Mouse (Mus musculus) erythroblast, embryonic 14.5 days (primary cell): ENCODE data around the gene Anks1. TPM values are rescaled to one million over a fixed set of nuclear protein-coding genes. Genes with fewer than 3 reads are reported as not detected.
"Not testable (repeated sequence)": the region's sequence is repeated elsewhere in the genome, so short reads cannot be mapped to it uniquely, and the experiment has no call there.

ENCODE experiments used
- H3K27me3 ChIP-seq: 2 replicates; pipeline ENCODE4 v1.6.1; 2012; ENCODE audit warnings: inconsistent platforms; ENCODE audit not compliant: control insufficient read depth
- H3K36me3 ChIP-seq: 2 replicates; pipeline ENCODE4 v1.6.1; 2012; ENCODE audit warnings: mild to moderate bottlenecking, inconsistent platforms; ENCODE audit not compliant: control insufficient read depth
- H3K4me1 ChIP-seq: 2 replicates; pipeline ENCODE4 v1.6.1; 2012; ENCODE audit warnings: inconsistent platforms; ENCODE audit not compliant: control insufficient read depth
- H3K4me3 ChIP-seq: replicated peaks from 2 replicates; pipeline ENCODE3; 2012; ENCODE audit warnings: moderate library complexity, mild to moderate bottlenecking, inconsistent platforms
- H3K9me3 ChIP-seq: 2 replicates; pipeline ENCODE4 v1.6.1; 2012; ENCODE audit warnings: low read length, inconsistent platforms, mixed read lengths; ENCODE audit not compliant: control insufficient read depth
- GATA1 ChIP-seq: IDR thresholded peaks from 2 replicates; pipeline ENCODE4 v1.6.1; 2012; ENCODE audit warnings: low read length, inconsistent platforms, mixed read lengths
- TAL1 ChIP-seq: IDR thresholded peaks from 3 replicates; pipeline ENCODE4 v1.6.1; 2012; ENCODE audit warnings: low read length, inconsistent platforms, mixed read lengths
- polyA plus RNA-seq: library from polyadenylated mRNA; stranded (reverse); fragments of >175 nt; gene quantifications from 2 replicates; pipeline ENCODE4 v1.2.3, GENCODE M21; 2012

The Anks1 gene
- polyA plus RNA-seq, 1 experiment, result 0.39 TPM

GRCm38 (mm10) chr17:27954629-27955402 lies 45.7 kb downstream of the Anks1 start:
- Histone ChIP-seq H3K27me3 (no peaks in the 10 kb centered on the region), H3K36me3 (peaks cover 3% of the 10 kb centered on the region), H3K4me1 (no peaks in the 10 kb centered on the region), H3K9me3 (no peaks in the 10 kb centered on the region), H3K4me3 (no peak overlapping the region)
- TF ChIP-seq TAL1, result no peak

GRCm38 (mm10) chr17:27957649-27958048 lies 48.5 kb downstream of the Anks1 start:
- no peaks in the 10 kb centered on the region for H3K9me3 ChIP-seq

GRCm38 (mm10) chr17:27960128-27961111 lies 51.3 kb downstream of the Anks1 start:
- no peaks in the 10 kb centered on the region for H3K27me3 ChIP-seq
- H3K9me3 ChIP-seq, result no peaks in the 10 kb centered on the region
- H3K36me3 ChIP-seq, result no peaks in the 10 kb centered on the region
- peaks cover 2% of the 10 kb centered on the region; the same call in 1 of the 2 replicates for H3K4me1 ChIP-seq
- no peak for TF ChIP-seq GATA1
- TF ChIP-seq TAL1, result no peak
- no peak overlapping the region for H3K4me3 ChIP-seq

More at GRCm38 (mm10) chr17:27957649-27958048, 48.5 kb downstream of the Anks1 start:
- no peaks in the 10 kb centered on the region for H3K36me3 ChIP-seq
- TF ChIP-seq TAL1, result no peak
- no peak for TF ChIP-seq GATA1
- H3K4me3 ChIP-seq, result no peak overlapping the region
- no peaks in the 10 kb centered on the region for H3K4me1 ChIP-seq
- H3K27me3 ChIP-seq, result no peaks in the 10 kb centered on the region

- not testable (repeated sequence) for H3K9me3 ChIP-seq, H3K4me3 ChIP-seq
These were observed 54.0 kb downstream of the Anks1 start for GRCm38 (mm10) chr17:27963120-27963519.

GRCm38 (mm10) chr17:27964607-27965006 lies 55.5 kb downstream of the Anks1 start:
- TF ChIP-seq TAL1 (no peak), GATA1 (no peak)
- Histone ChIP-seq H3K9me3 (no peaks in the 10 kb centered on the region), H3K4me1 (peaks cover 2% of the 10 kb centered on the region; the same call in 1 of the 2 replicates), H3K4me3 (no peak overlapping the region), H3K36me3 (no peaks in the 10 kb centered on the region), H3K27me3 (no peaks in the 10 kb centered on the region)

More at GRCm38 (mm10) chr17:27963120-27963519, 54.0 kb downstream of the Anks1 start:
- H3K36me3 ChIP-seq, H3K27me3 ChIP-seq, H3K4me1 ChIP-seq: not testable (repeated sequence)

- no peak for TF ChIP-seq GATA1
- no peak for TF ChIP-seq TAL1
- H3K4me1 ChIP-seq, result peaks cover 2% of the 10 kb centered on the region; the same call in 1 of the 2 replicates
These were observed 56.2 kb downstream of the Anks1 start for GRCm38 (mm10) chr17:27965292-27965691.

GRCm38 (mm10) chr17:27966056-27966455 lies 57.0 kb downstream of the Anks1 start:
- Histone ChIP-seq H3K27me3 (no peaks in the 10 kb centered on the region), H3K4me1 (peaks cover 2% of the 10 kb centered on the region; the same call in 1 of the 2 replicates), H3K36me3 (no peaks in the 10 kb centered on the region), H3K9me3 (no peaks in the 10 kb centered on the region), H3K4me3 (no peak overlapping the region)
- no peak for TF ChIP-seq TAL1
- no peak for TF ChIP-seq GATA1

More at GRCm38 (mm10) chr17:27965292-27965691, 56.2 kb downstream of the Anks1 start:
- Histone ChIP-seq H3K4me3 (no peak overlapping the region), H3K27me3 (no peaks in the 10 kb centered on the region), H3K36me3 (no peaks in the 10 kb centered on the region), H3K9me3 (no peaks in the 10 kb centered on the region)

GRCm38 (mm10) chr17:27966508-27967021 lies 57.5 kb downstream of the Anks1 start:
- TF ChIP-seq TAL1 (no peak), GATA1 (no peak)

GRCm38 (mm10) chr17:27967529-27967928 lies 58.4 kb downstream of the Anks1 start:
- Histone ChIP-seq H3K9me3 (no peaks in the 10 kb centered on the region), H3K36me3 (no peaks in the 10 kb centered on the region), H3K27me3 (no peaks in the 10 kb centered on the region), H3K4me3 (no peak overlapping the region), H3K4me1 (peaks cover 2% of the 10 kb centered on the region; the same call in 1 of the 2 replicates)
- TF ChIP-seq GATA1, result no peak
- TF ChIP-seq TAL1, result no peak

More at GRCm38 (mm10) chr17:27966508-27967021, 57.5 kb downstream of the Anks1 start:
- Histone ChIP-seq H3K27me3 (no peaks in the 10 kb centered on the region), H3K36me3 (no peaks in the 10 kb centered on the region), H3K4me3 (no peak overlapping the region), H3K9me3 (no peaks in the 10 kb centered on the region), H3K4me1 (peaks cover 2% of the 10 kb centered on the region; the same call in 1 of the 2 replicates)
